Mouse (Mus musculus): ENCODE measurements around the gene Olfr1263. TPM values are rescaled to one million over a fixed set of nuclear protein-coding genes. Genes with fewer than 3 reads are reported as not detected.

Olfr1263 gene
- polyA plus RNA-seq (2012; ENCODE audit: insufficient read depth, low replicate concordance): not detected in 2 replicates

DNA sequence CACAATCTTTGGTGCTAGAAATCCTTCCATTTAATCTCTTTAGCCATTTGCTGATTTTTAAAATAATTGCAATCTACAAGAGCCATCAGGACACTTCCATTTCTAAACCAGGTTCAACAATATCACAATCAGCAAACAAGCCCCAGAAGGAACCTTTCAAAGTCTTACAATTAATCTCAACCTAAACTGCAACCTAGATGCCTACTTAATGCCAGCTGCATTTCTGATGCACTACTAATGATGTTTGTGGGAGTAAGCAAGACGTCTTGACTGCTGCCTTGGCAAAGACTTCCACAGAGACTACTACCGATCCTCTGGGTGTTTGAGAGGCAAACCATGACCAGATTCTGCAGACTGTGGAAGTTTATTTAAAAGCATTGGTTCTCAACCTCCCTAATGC, at the start of gene Olfr1263:
Gene Olfr1263 (plus strand): TSS at position 301 of the 400 bp plus-strand sequence.
- Histone ChIP-seq H3K4me1 (no peaks in the 10 kb centered on the region), H3K36me3 (replicated peaks; ENCODE audit: low read length) (no peaks in the 10 kb centered on the region), H3K27me3 (replicated peaks) (no peaks in the 10 kb centered on the region), H3K4me3 (replicated peaks) (no peak within 1 kb of the TSS), H3K9me3 (no peaks in the 10 kb centered on the region)
- TF ChIP-seq FLI1 (IDR thresholded peaks at IDR 0.05; ENCODE audit: low read length) (no peak), GATA1 (IDR thresholded peaks at IDR 0.05; ENCODE audit: borderline replicate concordance, low read length) (no peak)

GRCm38 (mm10) chr2:89974184-89974583, 37.7 kb upstream of the Olfr1263 start, which contains the start of gene Olfr1260:
Olfr1260 (plus strand) TSS chr2:89974340.
- Histone ChIP-seq H3K9me3 (no peaks in the 10 kb centered on the region), H3K27me3 (replicated peaks) (no peaks in the 10 kb centered on the region), H3K36me3 (replicated peaks; ENCODE audit: low read length) (no peaks in the 10 kb centered on the region), H3K4me1 (no peaks in the 10 kb centered on the region), H3K4me3 (replicated peaks) (no peak within 1 kb of the TSS)
- TF ChIP-seq FLI1 (IDR thresholded peaks at IDR 0.05; ENCODE audit: low read length) (no peak), GATA1 (IDR thresholded peaks at IDR 0.05; ENCODE audit: borderline replicate concordance, low read length) (no peak)

- Histone ChIP-seq H3K36me3 (replicated peaks; ENCODE audit: low read length) (no peaks in the 10 kb centered on the region), H3K27me3 (replicated peaks) (no peaks in the 10 kb centered on the region), H3K9me3 (no peaks in the 10 kb centered on the region), H3K4me3 (replicated peaks) (no peak overlapping the region), H3K4me1 (no peaks in the 10 kb centered on the region)
- no peak for TF ChIP-seq FLI1 (IDR thresholded peaks at IDR 0.05; ENCODE audit: low read length)
- TF ChIP-seq GATA1 (IDR thresholded peaks at IDR 0.05; ENCODE audit: borderline replicate concordance, low read length): no peak
Measured at GRCm38 (mm10) chr2:89977709-89978108, 34.2 kb upstream of the Olfr1263 start.

- Histone ChIP-seq H3K27me3 (replicated peaks) (no peaks in the 10 kb centered on the region), H3K36me3 (replicated peaks; ENCODE audit: low read length) (no peaks in the 10 kb centered on the region), H3K4me1 (no peaks in the 10 kb centered on the region), H3K9me3 (no peaks in the 10 kb centered on the region), H3K4me3 (replicated peaks) (no peak within 1 kb of the TSS)
- TF ChIP-seq GATA1 (IDR thresholded peaks at IDR 0.05; ENCODE audit: borderline replicate concordance, low read length) (no peak), FLI1 (IDR thresholded peaks at IDR 0.05; ENCODE audit: low read length) (no peak)
Measured at GRCm38 (mm10) chr2:89990921-89991320, 21.0 kb upstream of the Olfr1263 start, which contains the start of gene Olfr1261. Olfr1261 (plus strand) TSS chr2:89991221.

- Histone ChIP-seq H3K4me1 (no peaks in the 10 kb centered on the region), H3K27me3 (replicated peaks) (no peaks in the 10 kb centered on the region), H3K36me3 (replicated peaks; ENCODE audit: low read length) (no peaks in the 10 kb centered on the region), H3K4me3 (replicated peaks) (no peak within 1 kb of the TSS), H3K9me3 (no peaks in the 10 kb centered on the region)
- TF ChIP-seq FLI1 (IDR thresholded peaks at IDR 0.05; ENCODE audit: low read length) (no peak), GATA1 (IDR thresholded peaks at IDR 0.05; ENCODE audit: borderline replicate concordance, low read length) (no peak)
Measured at GRCm38 (mm10) chr2:89999845-90000244, 12.1 kb upstream of the Olfr1263 start, which contains the start of gene Olfr1262. Olfr1262 (plus strand) TSS chr2:90000145.

- Histone ChIP-seq H3K4me1 (no peaks in the 10 kb centered on the region; the same call in 1 of the 2 replicates), H3K9me3 (0 out of 2 replicates have a peak, but pooled peaks cover 3% of the 10 kb centered on the region), H3K27me3 (replicated peaks) (no peaks in the 10 kb centered on the region), H3K36me3 (replicated peaks; ENCODE audit: low read length) (no peaks in the 10 kb centered on the region), H3K4me3 (replicated peaks) (no peak within 1 kb of the TSS)
- TF ChIP-seq GATA1 (IDR thresholded peaks at IDR 0.05; ENCODE audit: borderline replicate concordance, low read length): no peak
- TF ChIP-seq FLI1 (IDR thresholded peaks at IDR 0.05; ENCODE audit: low read length): no peak
Measured at GRCm38 (mm10) chr2:90025477-90025876, 13.5 kb downstream of the Olfr1263 start, which contains the start of gene Olfr1264. Olfr1264 (minus strand) TSS chr2:90025577.

DNA sequence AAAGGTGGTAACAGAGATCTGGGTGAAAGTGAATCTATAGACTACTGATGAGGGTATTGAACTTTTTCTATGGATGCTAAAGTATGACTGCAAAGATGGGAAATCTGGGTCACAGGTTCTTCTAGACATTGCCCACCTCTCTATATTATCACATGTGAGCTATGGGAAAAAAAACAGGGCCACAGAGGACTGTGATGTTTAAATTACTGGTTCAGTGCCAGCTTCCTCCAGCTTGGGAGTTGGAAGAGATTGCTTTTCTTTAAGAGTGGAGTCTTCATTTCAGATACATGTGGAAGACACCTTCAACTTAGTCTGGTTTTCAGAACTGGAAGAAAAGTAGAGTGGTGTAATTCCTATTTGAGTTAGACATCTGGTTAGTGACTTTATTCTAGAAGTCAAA, 23.1 kb downstream of the Olfr1263 start, which contains the start of gene Olfr1265:
Gene Olfr1265 (plus strand): TSS at position 301 of the 400 bp plus-strand sequence.
- Histone ChIP-seq H3K9me3 (0 out of 2 replicates have a peak, but pooled peaks cover 4% of the 10 kb centered on the region), H3K4me1 (no peaks in the 10 kb centered on the region), H3K36me3 (replicated peaks; ENCODE audit: low read length) (no peaks in the 10 kb centered on the region), H3K4me3 (replicated peaks) (no peak within 1 kb of the TSS), H3K27me3 (replicated peaks) (no peaks in the 10 kb centered on the region)
- TF ChIP-seq FLI1 (IDR thresholded peaks at IDR 0.05; ENCODE audit: low read length): no peak
- TF ChIP-seq GATA1 (IDR thresholded peaks at IDR 0.05; ENCODE audit: borderline replicate concordance, low read length): no peak

- no peaks in the 10 kb centered on the region for H3K9me3 ChIP-seq
- TF ChIP-seq GATA1 (IDR thresholded peaks at IDR 0.05; ENCODE audit: borderline replicate concordance, low read length): no peak
- TF ChIP-seq FLI1 (IDR thresholded peaks at IDR 0.05; ENCODE audit: low read length): no peak
- H3K4me3 ChIP-seq (replicated peaks): no peak within 1 kb of the TSS
- no peaks in the 10 kb centered on the region for H3K36me3 ChIP-seq (replicated peaks; ENCODE audit: low read length)
- no peaks in the 10 kb centered on the region for H3K4me1 ChIP-seq
- no peaks in the 10 kb centered on the region for H3K27me3 ChIP-seq (replicated peaks)
Measured at GRCm38 (mm10) chr2:90063494-90063893, 51.6 kb downstream of the Olfr1263 start, which contains the start of gene Olfr140. Olfr140 (minus strand) TSS chr2:90063594.

Other genes with a start within 250 kb of the Olfr1263 start
- not detected in 2 replicates for gene Olfr1254, start 218.5 kb upstream of the Olfr1263 start, polyA plus RNA-seq (2012; ENCODE audit: insufficient read depth, low replicate concordance)
- not detected in 2 replicates for gene Olfr1255, start 200.1 kb upstream of the Olfr1263 start, polyA plus RNA-seq (2012; ENCODE audit: insufficient read depth, low replicate concordance)
- not detected in 2 replicates for gene Olfr1256, start 170.6 kb upstream of the Olfr1263 start, polyA plus RNA-seq (2012; ENCODE audit: insufficient read depth, low replicate concordance)
- not detected in 2 replicates for gene Olfr48, start 163.9 kb upstream of the Olfr1263 start, polyA plus RNA-seq (2012; ENCODE audit: insufficient read depth, low replicate concordance)
- gene Olfr1257, start 133.7 kb upstream of the Olfr1263 start, polyA plus RNA-seq (2012; ENCODE audit: insufficient read depth, low replicate concordance): not detected in 2 replicates
- gene Olfr1258, start 84.8 kb upstream of the Olfr1263 start, polyA plus RNA-seq (2012; ENCODE audit: insufficient read depth, low replicate concordance): not detected in 2 replicates
- not detected in 2 replicates for gene Olfr1259, start 63.5 kb upstream of the Olfr1263 start, polyA plus RNA-seq (2012; ENCODE audit: insufficient read depth, low replicate concordance)
- not detected in 2 replicates for gene Olfr1260, start 37.8 kb upstream of the Olfr1263 start, polyA plus RNA-seq (2012; ENCODE audit: insufficient read depth, low replicate concordance)
- gene Olfr1261, start 20.9 kb upstream of the Olfr1263 start, polyA plus RNA-seq (2012; ENCODE audit: insufficient read depth, low replicate concordance): 0.52 TPM in 1 of 2 replicates, not detected in the other
- not detected in 2 replicates for gene Olfr1262, start 12.0 kb upstream of the Olfr1263 start, polyA plus RNA-seq (2012; ENCODE audit: insufficient read depth, low replicate concordance)
- gene Olfr1264, start 13.4 kb downstream of the Olfr1263 start, polyA plus RNA-seq (2012; ENCODE audit: insufficient read depth, low replicate concordance): not detected in 2 replicates
- not detected in 2 replicates for gene Olfr1265, start 23.2 kb downstream of the Olfr1263 start, polyA plus RNA-seq (2012; ENCODE audit: insufficient read depth, low replicate concordance)
- not detected in 2 replicates for gene Olfr140, start 51.5 kb downstream of the Olfr1263 start, polyA plus RNA-seq (2012; ENCODE audit: insufficient read depth, low replicate concordance)
- not detected in 2 replicates for gene Olfr1269, start 109.3 kb downstream of the Olfr1263 start, polyA plus RNA-seq (2012; ENCODE audit: insufficient read depth, low replicate concordance)
- not detected in 2 replicates for gene Olfr32, start 130.2 kb downstream of the Olfr1263 start, polyA plus RNA-seq (2012; ENCODE audit: insufficient read depth, low replicate concordance)
- not detected in 2 replicates for gene Olfr1270, start 141.0 kb downstream of the Olfr1263 start, polyA plus RNA-seq (2012; ENCODE audit: insufficient read depth, low replicate concordance)
- not detected in 2 replicates for gene Olfr1506, start 212.4 kb downstream of the Olfr1263 start, polyA plus RNA-seq (2012; ENCODE audit: insufficient read depth, low replicate concordance)
- not detected in 2 replicates for gene Olfr142, start 245.5 kb downstream of the Olfr1263 start, polyA plus RNA-seq (2012; ENCODE audit: insufficient read depth, low replicate concordance)

All from megakaryocyte, embryonic 14.5 days (primary cell).